Mouse (Mus musculus) G1E (cell line): ENCODE measurements around the gene Elovl6.

Experiments used
- CTCF ChIP-seq: IDR thresholded peaks from 2 replicates; pipeline ENCODE4 v1.5.1; 2012; ENCODE audit warnings: low read depth, low read length, inconsistent platforms, mixed read lengths
- GATA1 ChIP-seq: IDR thresholded peaks from 2 replicates; pipeline ENCODE4 v1.6.1; 2012; ENCODE audit warnings: borderline replicate concordance, low read length, inconsistent platforms, mixed read lengths
- GATA2 ChIP-seq: IDR thresholded peaks from 2 replicates; pipeline ENCODE4 v1.6.1; 2012; ENCODE audit warnings: low read depth, low read length, inconsistent platforms, borderline replicate concordance
- POLR2AphosphoS5 ChIP-seq: IDR thresholded peaks from 2 replicates; pipeline ENCODE4 v1.6.1; 2012; ENCODE audit warnings: low read depth, low read length, inconsistent platforms; ENCODE audit not compliant: insufficient replicate concordance
- TAL1 ChIP-seq: conservative IDR thresholded peaks from 2 replicates; pipeline ENCODE4 v1.6.1; 2012; ENCODE audit warnings: low read depth, low read length, inconsistent platforms, mixed read lengths

DNA sequence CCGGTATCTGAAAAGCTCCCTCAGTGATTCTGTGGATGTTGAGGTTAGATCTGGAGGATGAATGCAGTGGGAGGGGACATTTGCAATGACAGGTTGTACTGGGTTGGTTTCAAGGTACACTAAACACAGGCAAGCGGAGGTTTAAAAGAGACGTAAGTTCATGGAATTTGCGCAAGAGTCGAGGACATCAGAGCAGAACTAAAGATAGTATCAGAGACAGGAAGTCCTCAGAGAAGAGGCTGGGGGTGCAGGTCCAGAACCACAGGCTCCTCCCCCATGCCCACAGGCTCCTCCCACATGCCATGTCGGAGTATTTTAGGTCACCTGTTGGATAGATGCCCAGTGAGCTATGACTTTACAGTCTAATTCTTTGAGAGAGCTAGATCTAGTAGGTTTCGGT, 126.6 kb downstream of the Elovl6 start:
- TF ChIP-seq CTCF (no peak), GATA2 (no peak), TAL1 (no peak), POLR2AphosphoS5 (no peak), GATA1 (no peak)
